Mouse (Mus musculus): ENCODE data around the gene Srgap3.

Gene Srgap3

GRCm38 (mm10) chr6:112688033-112688432 is 259.0 kb downstream of the Srgap3 start:
- no peak for DNase-seq (ENCODE audit: low read depth, low spot score)

DNA sequence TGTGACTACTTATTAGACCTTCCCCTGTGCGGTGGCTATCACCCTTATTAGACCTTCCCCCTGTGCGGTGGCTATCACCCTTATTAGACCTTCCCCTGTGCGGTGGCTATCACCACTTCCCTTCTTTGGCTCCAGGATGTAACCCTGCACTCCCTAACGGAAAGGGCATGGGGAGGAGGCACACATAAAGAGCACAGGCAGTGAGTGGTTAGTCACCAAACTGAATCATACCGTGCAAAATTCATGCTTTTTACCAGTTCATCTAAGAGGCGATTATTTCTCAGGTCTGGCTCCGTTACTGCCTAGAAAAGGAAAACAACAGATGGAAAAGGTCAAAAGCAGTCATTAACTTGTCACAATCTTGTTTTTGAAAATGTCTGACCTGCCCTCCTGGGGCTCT is 260.6 kb downstream of the Srgap3 start:
- no peak for DNase-seq (ENCODE audit: low read depth, low spot score)

DNA sequence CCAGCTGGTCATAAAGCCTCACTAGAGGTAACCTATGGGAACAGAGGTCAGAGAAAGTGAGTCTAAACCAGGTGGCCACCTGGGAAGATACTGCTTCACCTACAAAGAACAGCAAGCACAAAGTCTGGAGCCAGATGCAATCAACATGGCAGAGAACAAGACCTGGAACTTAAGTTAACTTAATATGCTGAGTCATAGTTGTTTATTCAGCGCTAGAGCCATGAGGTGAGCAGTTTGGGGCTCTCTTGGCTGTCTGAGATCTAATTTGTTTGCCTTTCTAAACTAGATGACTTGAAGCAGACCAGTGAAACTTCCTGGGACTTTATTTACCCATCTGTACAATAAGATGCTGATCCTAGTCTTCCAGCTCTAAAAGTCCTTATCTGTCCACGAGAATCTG is 263.0 kb downstream of the Srgap3 start:
- DNase-seq (ENCODE audit: low read depth, low spot score): no peak
